Mouse (Mus musculus) myocyte (in vitro differentiated cells): ENCODE measurements at regions not wholly inside any gene's neighbourhood (a gene's known extent, or its start where the extent isn't known, plus 50 kb on each side); places are given as distances from the start of the nearest gene placed in this dataset.

Experiments used
- H3K27me3 ChIP-seq: one replicate; pipeline ENCODE4 v1.6.1; 2011; ENCODE audit not compliant: control insufficient read depth, insufficient read depth, insufficient read length
- H3K36me3 ChIP-seq: one replicate; pipeline ENCODE4 v1.6.1; 2011; ENCODE audit not compliant: control insufficient read depth, insufficient read depth
- H3K4me2 ChIP-seq: one replicate; pipeline ENCODE4 v1.6.1; 2011; ENCODE audit warnings: low read depth, control low read depth
- H3K4me3 ChIP-seq: one replicate; pipeline ENCODE4 v1.5.1; 2011; ENCODE audit warnings: mild to moderate bottlenecking, control low read depth, moderate library complexity
- H3K79me2 ChIP-seq: one replicate; pipeline ENCODE4 v1.6.1; 2011; ENCODE audit not compliant: control insufficient read depth, insufficient read depth
- H3ac ChIP-seq: one replicate; pipeline ENCODE4 v1.6.1; 2011; ENCODE audit not compliant: control insufficient read depth, insufficient read length
- CEBPB ChIP-seq: IDR thresholded peaks from 2 replicates; pipeline ENCODE4 v1.6.1; 2011; ENCODE audit warnings: mild to moderate bottlenecking, moderate library complexity; ENCODE audit not compliant: poor library complexity, insufficient read depth, severe bottlenecking
- E2F4 ChIP-seq: IDR thresholded peaks from one replicate; pipeline ENCODE4 v1.6.1; 2011; ENCODE audit warnings: mild to moderate bottlenecking, control low read depth, moderate library complexity; ENCODE audit not compliant: insufficient read depth
- MAX ChIP-seq: IDR thresholded peaks from one replicate; pipeline ENCODE4 v1.6.1; 2011; ENCODE audit warnings: low read depth, mild to moderate bottlenecking, control low read depth
- MYOD1 ChIP-seq, 3 experiments: IDR thresholded peaks; one replicate each; pipeline ENCODE4 v1.6.1; 2011; ENCODE audit warnings: control low read depth in 2 of 3, low read depth in 2 of 3, mild to moderate bottlenecking in 2 of 3, moderate library complexity in 1 of 3; ENCODE audit not compliant: insufficient read length in 2 of 3, control insufficient read depth in 1 of 3
- MYOG ChIP-seq, 3 experiments: IDR thresholded peaks; one replicate each; pipeline ENCODE4 v1.6.1; 2011; ENCODE audit warnings: control low read depth in 2 of 3, low read depth in 2 of 3, mild to moderate bottlenecking in 2 of 3; ENCODE audit not compliant: insufficient read length in 2 of 3, control insufficient read depth in 1 of 3, insufficient read depth in 1 of 3
- POLR2A ChIP-seq: IDR thresholded peaks from one replicate; pipeline ENCODE4 v1.6.1; 2011; ENCODE audit warnings: low read depth, mild to moderate bottlenecking, control low read depth, moderate library complexity; ENCODE audit not compliant: insufficient read length
- POLR2AphosphoS2 ChIP-seq: IDR thresholded peaks from one replicate; pipeline ENCODE4 v1.6.1; 2011; ENCODE audit warnings: low read depth, control low read depth; ENCODE audit not compliant: insufficient read length
- REST ChIP-seq: IDR thresholded peaks from one replicate; pipeline ENCODE4 v1.6.1; 2011; ENCODE audit warnings: mild to moderate bottlenecking, control low read depth, moderate library complexity; ENCODE audit not compliant: insufficient read depth, insufficient read length
- SRF ChIP-seq: IDR thresholded peaks from one replicate; pipeline ENCODE4 v1.6.1; 2011; ENCODE audit warnings: low read depth; ENCODE audit not compliant: control insufficient read depth, insufficient read length
- TCF12 ChIP-seq: IDR thresholded peaks from one replicate; pipeline ENCODE4 v1.6.1; 2011; ENCODE audit warnings: mild to moderate bottlenecking, control low read depth; ENCODE audit not compliant: poor library complexity, insufficient read depth, severe bottlenecking
- TCF3 ChIP-seq: IDR thresholded peaks from one replicate; pipeline ENCODE4 v1.6.1; 2011; ENCODE audit warnings: low read depth, control low read depth; ENCODE audit not compliant: insufficient read length
- USF1 ChIP-seq: IDR thresholded peaks from one replicate; pipeline ENCODE4 v1.6.1; 2011; ENCODE audit warnings: low read depth, mild to moderate bottlenecking, control low read depth, moderate library complexity

- no peaks in the 10 kb centered on the region for H3K27me3 ChIP-seq
- no peaks in the 10 kb centered on the region for H3K79me2 ChIP-seq
- no peaks in the 10 kb centered on the region for H3K36me3 ChIP-seq
- no peak overlapping the region for H3K4me3 ChIP-seq
- no peak overlapping the region for H3ac ChIP-seq
- TF ChIP-seq POLR2A (no peak), MYOG (IDR thresholded peaks at IDR 0.05; ENCODE audit: control insufficient read depth in 1 of 3, insufficient read depth in 1 of 3, insufficient read length in 2 of 3, low read depth in 2 of 3) (no peak)
- no peak overlapping the region for H3K4me2 ChIP-seq
Observed at GRCm38 (mm10) chr2:161344018-161344417, 235.1 kb upstream of the Chd6 start.

GRCm38 (mm10) chr2:161342648-161343047, 233.8 kb upstream of the Chd6 start:
- Histone ChIP-seq H3K36me3 (no peaks in the 10 kb centered on the region), H3K79me2 (no peaks in the 10 kb centered on the region), H3K4me3 (no peak overlapping the region), H3ac (no peak overlapping the region), H3K4me2 (no peak overlapping the region), H3K27me3 (no peaks in the 10 kb centered on the region)
- TF ChIP-seq USF1 (no peak), MYOD1 (IDR thresholded peaks at IDR 0.05; ENCODE audit: control insufficient read depth in 1 of 3, insufficient read length in 2 of 3, low read depth in 2 of 3) (no peak), MYOG (IDR thresholded peaks at IDR 0.05; ENCODE audit: control insufficient read depth in 1 of 3, insufficient read depth in 1 of 3, insufficient read length in 2 of 3, low read depth in 2 of 3) (no peak)

- H3K4me2 ChIP-seq, result no peak overlapping the region
- TF ChIP-seq CEBPB (no peak), MAX (no peak), TCF3 (no peak), E2F4 (no peak), MYOD1 (IDR thresholded peaks at IDR 0.05; ENCODE audit: control insufficient read depth in 1 of 3, insufficient read length in 2 of 3, low read depth in 2 of 3) (no peak), POLR2AphosphoS2 (no peak), MYOG (IDR thresholded peaks at IDR 0.05; ENCODE audit: control insufficient read depth in 1 of 3, insufficient read depth in 1 of 3, insufficient read length in 2 of 3, low read depth in 2 of 3) (no peak), POLR2A (no peak), REST (no peak), SRF (no peak), USF1 (no peak), TCF12 (no peak)
- no peaks in the 10 kb centered on the region for H3K27me3 ChIP-seq
- H3K4me3 ChIP-seq, result no peak overlapping the region
- H3ac ChIP-seq, result no peak overlapping the region
- no peaks in the 10 kb centered on the region for H3K36me3 ChIP-seq
- no peaks in the 10 kb centered on the region for H3K79me2 ChIP-seq
Observed at GRCm38 (mm10) chr2:161341368-161341891, 232.6 kb upstream of the Chd6 start.

- no peaks in the 10 kb centered on the region for H3K27me3 ChIP-seq
- H3K4me3 ChIP-seq, result no peak overlapping the region
- H3K4me2 ChIP-seq, result no peak overlapping the region
- no peak for TF ChIP-seq MYOG (IDR thresholded peaks at IDR 0.05; ENCODE audit: control insufficient read depth in 1 of 3, insufficient read depth in 1 of 3, insufficient read length in 2 of 3, low read depth in 2 of 3)
- TF ChIP-seq POLR2AphosphoS2, result no peak
- no peak for TF ChIP-seq POLR2A
- no peak for TF ChIP-seq CEBPB
- TF ChIP-seq SRF, result no peak
- H3K79me2 ChIP-seq, result no peaks in the 10 kb centered on the region
- no peaks in the 10 kb centered on the region for H3K36me3 ChIP-seq
- no peak overlapping the region for H3ac ChIP-seq
Observed at GRCm38 (mm10) chr2:161340291-161340690, 231.4 kb upstream of the Chd6 start.

GRCm38 (mm10) chr2:161339327-161340001, 230.6 kb upstream of the Chd6 start:
- Histone ChIP-seq H3K27me3 (no peaks in the 10 kb centered on the region), H3K79me2 (no peaks in the 10 kb centered on the region), H3K4me3 (no peak overlapping the region), H3K36me3 (no peaks in the 10 kb centered on the region), H3ac (no peak overlapping the region), H3K4me2 (peak overlapping the region; percentile 51)
- TF ChIP-seq MYOD1 (IDR thresholded peaks at IDR 0.05; ENCODE audit: control insufficient read depth in 1 of 3, insufficient read length in 2 of 3, low read depth in 2 of 3) (peak in 1 of 3 experiments; percentile 16), TCF3 (no peak)
